Mouse (Mus musculus): ENCODE results near the gene Pbx1.
"Not testable (repeated sequence)": the region's sequence is repeated elsewhere in the genome, so short reads cannot be mapped to it uniquely, and the experiment has no call there.

Gene Pbx1

DNA sequence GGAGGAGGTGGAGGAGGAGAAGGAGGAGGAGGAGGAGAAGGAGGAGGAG, at the start of gene Pbx1:
Gene Pbx1 (minus strand): TSS at position 39 of the 49 bp plus-strand sequence.
- DNase-seq (ENCODE audit: low read depth) = not testable (repeated sequence)

- no peak for DNase-seq (ENCODE audit: low read depth)
Measured at GRCm38 (mm10) chr1:168479626-168480025, 47.6 kb upstream of the Pbx1 start.

GRCm38 (mm10) chr1:168478829-168479228, 46.8 kb upstream of the Pbx1 start:
- no peak for DNase-seq (ENCODE audit: low read depth)

DNA sequence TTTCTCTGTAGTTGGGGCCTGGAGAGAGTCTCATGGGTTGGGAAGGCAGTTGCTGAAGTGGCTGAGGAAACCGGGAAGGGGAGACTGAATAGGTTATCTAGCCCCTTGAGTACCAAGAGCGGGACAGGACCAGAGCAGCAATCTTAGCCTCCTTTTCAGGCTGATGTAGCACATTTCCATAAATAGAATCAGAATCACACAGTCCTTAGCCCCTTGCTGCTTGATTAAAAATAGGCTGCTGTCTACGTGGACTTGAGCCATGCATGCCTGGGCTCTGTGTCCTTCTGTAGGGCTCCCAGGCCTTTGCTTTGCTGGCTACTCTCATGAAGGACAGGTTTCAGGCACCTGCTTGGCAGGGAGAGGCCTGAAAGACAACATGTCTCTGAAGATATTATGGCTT, 44.8 kb upstream of the Pbx1 start:
- DNase-seq (ENCODE audit: low read depth) = no peak

DNA sequence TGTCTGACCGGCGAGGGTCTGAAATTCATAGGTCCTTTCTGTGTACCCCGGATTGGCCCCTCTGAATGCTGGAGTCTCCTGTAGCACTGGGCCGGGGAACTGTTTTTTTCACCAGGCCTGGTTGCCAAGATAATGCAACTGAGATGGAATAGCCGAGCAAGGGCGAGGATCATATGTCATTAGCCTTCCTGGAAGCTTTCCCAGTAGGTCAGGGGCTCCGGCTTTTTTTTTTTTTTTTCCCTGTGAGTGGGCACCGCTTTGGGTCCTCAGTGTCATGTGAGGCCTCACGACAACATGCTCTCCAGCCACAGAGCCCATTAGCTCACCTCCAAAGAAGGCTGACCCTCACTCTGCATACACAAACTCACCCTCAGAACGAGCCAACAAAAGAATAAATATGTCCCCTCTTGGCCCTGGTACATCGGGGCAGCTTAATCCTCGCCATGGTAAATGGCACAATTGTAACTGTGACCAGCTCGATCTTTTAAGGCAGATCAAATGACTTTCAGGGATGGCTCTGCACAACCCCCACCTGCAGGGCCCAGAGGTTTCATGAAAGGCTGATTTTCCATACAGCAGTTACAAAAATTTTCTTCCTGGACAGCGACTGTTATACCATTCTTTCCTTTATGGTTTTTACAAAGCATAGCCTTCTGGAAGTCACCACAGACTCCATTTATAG, 44.3 kb upstream of the Pbx1 start:
- DNase-seq (ENCODE audit: low read depth) = no peak

DNA sequence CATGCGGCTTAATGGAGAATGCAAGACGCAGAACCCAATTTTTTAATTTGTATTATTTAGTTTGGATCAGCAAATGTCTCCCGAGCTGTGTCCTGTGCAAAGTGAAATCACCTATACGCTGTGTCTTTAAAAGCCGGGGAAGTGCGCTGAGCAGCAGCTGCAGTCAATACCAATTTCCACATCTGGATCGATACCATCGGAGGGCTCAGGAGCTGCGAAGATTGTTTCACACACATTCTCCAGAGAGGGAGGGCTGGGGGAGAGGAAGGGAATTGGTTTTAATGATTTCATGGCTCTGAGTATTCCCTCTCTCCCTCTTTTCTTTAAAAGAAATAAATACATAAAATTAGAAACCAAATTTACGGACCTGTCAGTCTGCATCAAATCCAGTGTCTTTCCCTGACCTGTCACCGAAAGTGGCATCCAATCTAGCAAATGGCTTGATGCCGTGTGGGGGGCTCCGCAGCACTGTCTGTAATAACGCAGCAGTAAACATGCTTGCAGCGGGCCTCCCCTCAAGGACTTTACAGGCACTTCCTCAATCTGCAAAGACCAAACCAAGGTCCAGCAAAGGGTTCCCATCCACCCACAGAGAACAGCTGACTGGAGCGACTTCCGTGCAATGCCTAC, 43.6 kb upstream of the Pbx1 start:
- DNase-seq (ENCODE audit: low read depth) = no peak

DNA sequence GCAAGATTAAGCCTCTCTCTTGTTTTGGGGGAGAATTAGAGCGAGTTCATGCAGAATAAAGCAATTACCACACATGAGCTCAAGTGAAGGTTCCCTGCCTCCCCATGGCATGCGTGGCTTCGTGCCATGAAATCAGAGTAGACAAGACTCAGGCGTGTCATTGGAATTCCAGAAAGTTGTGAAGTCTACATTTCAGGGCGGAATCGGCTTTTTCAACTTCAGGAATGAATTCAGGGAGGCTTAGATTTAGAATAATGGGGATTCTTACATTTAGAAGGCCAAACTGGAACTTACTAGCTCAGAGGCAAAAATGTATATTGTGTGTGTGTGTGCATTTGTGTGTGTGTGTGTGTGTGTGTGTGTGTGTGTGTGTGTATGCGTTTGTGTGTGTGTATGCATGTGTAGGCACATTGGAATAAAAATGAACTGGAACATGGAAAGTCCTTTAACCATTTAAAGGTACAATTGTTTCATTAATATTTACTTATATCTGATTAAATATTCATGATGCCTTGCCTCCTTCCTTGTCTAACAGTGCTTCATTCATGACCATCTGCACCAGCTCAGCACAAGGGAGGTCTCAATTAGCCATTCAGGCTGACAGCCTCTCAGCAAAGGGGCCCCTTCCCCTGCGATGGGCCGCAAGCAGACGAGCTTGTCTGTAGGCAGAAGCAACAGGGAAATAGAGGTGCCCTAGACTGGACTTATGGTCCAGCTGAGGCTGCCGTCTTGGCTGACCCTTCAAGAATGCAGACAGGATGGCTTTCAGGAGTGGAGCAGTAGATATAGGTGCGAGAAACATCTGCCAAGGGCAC, 41.4 kb upstream of the Pbx1 start:
- no peak for DNase-seq (ENCODE audit: low read depth)

DNA sequence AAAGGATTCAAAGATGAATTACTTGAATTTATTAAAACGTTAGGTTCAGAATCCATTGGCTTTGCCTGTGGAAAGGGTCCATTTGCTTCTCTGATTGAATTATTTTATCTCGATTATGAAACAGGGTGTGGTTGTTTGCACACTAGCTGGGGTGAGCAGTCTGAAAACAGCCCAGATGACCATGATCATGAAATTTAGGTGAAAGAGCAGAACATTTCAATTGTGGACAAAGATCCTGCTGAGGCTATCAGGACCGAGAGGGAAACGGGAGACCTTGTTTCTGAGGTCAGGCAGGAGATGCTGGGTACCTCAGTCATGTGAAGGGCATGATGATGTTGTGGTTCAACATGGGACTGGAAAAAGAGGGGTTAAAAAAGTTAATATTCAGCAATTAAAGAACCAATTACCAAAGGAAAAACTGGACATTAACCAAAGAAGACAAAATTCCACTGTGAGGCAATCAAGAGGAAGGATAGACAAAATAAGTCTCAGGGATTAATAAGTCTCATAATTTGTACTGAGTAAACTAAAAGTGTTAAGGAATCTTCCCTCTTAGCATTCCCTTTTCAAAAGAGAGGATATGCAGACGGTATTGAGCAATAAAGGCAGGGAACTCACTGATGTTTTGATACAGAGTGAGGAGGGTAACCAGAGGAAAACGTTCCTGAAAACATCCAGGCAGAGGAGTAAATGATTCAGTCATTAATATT, 40.6 kb upstream of the Pbx1 start:
- DNase-seq (ENCODE audit: low read depth) = no peak

DNA sequence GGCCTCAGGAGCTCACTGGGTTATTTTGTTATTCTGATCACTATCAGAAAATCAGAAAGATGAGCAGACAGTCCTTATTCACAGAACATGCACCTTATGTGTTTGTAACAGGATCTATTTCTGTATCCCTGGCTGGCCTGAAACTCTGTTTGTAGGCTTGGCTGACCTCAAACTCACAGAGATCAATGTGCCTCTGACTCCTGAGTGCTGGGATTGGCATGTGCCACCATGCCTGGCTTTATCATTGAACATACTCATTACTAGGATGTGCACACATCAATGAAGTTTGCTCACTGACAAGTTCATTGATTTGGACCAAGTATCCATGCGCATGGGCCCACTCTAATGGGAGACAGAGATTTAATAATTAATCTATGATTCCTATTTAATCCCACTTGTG, 27.4 kb upstream of the Pbx1 start:
- DNase-seq (ENCODE audit: low read depth) = no peak

- DNase-seq (ENCODE audit: low read depth) = no peak
Measured at GRCm38 (mm10) chr1:168457191-168457747, 25.2 kb upstream of the Pbx1 start.

GRCm38 (mm10) chr1:168455178-168455577, 23.1 kb upstream of the Pbx1 start:
- no peak for DNase-seq (ENCODE audit: low read depth)

GRCm38 (mm10) chr1:168433671-168434070, 1.6 kb upstream of the Pbx1 start:
- DNase-seq (ENCODE audit: low read depth) = no peak

DNA sequence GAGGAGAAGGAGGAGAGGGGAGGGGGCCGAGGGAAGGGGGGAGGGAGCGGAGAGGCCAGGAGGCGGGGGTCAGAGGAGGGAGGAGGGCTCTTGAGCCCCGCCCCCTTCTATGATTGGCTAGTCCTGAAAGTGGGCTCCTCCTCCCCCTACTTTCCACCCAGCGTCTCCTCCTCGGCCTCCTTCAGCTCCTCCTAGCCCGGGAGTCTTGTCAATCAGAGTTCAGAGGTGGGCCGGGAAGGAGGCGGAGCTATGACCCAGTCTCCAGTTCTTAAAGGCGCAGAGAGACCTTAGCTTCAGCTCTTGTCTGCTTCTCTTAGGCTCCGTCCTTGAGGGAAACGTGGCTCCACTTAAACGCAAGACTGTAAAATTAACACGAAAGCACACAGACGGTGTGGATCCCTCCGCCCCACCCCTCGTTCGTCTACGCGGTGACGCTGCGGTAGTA, 233 bp upstream of the Pbx1 start:
- DNase-seq (ENCODE audit: low read depth) = peak; percentile 64

- DNase-seq (ENCODE audit: low read depth) = no peak
Measured at GRCm38 (mm10) chr1:168431711-168432231, 299 bp downstream of the Pbx1 start.

DNA sequence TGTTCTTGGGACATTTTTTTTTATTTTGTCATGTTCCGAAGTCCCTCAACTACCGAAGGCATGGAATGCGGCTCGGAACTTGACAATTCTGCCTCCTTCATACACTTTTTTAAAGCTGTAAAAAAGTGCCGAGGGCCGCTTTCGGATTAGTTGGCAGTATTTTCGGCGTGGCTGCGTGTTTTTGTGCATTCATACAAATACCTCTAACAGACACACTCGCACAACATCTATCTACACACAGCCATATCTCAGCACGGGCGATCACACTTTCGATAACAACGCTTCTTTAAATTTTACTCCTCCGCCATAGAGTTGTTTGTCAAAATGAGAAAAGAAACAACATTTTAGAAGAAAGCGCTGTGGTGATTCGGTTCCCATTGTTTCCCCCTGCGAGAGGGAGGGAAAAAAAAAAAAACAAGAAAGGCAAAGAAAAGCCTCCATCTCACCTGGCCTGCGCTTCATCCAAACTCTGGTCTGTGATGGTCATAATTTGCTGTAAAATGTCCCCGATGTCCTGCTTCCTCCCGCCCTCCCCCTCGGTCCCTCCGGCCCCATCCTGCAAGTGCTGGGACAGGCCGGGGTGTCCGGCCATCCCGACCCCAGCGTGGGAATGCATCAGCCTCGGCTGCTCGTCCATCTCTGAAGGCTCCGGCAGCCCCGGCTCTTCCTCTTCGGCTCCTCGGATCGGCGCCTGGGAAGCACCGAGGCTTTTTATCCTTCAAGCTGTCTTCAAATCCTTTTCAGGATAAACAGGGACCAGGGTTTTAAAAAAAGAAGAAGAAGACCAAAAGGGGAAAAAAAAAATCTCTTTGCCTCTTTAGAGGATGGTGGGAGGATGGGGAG, 981 bp downstream of the Pbx1 start:
- peak; percentile 1 for DNase-seq (ENCODE audit: low read depth)

GRCm38 (mm10) chr1:168429856-168430644, 2.0 kb downstream of the Pbx1 start:
- DNase-seq (ENCODE audit: low read depth) = no peak

GRCm38 (mm10) chr1:168429406-168429805, 2.7 kb downstream of the Pbx1 start:
- no peak for DNase-seq (ENCODE audit: low read depth)

DNA sequence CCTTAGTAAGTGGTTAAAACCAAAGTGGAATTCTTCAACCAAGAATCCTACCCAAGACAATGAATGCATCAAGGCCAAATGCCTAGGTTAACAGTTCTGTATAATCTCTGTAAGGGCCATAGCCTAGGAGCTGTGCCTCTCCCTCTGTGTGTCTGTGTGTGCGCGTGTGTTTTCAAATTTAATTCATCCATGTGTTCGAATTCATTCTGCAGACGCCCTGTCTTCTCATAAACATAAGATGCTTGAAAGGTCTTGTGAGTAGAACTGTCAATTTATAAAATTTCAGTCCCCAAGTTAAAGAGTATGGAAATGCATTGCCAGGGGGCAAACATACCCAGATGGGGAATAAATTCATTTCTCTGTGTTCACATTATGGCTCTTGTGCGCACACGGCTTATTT, 3.8 kb downstream of the Pbx1 start:
- DNase-seq (ENCODE audit: low read depth) = no peak

- DNase-seq (ENCODE audit: low read depth) = no peak
Measured at GRCm38 (mm10) chr1:168427596-168427995, 4.5 kb downstream of the Pbx1 start.

DNA sequence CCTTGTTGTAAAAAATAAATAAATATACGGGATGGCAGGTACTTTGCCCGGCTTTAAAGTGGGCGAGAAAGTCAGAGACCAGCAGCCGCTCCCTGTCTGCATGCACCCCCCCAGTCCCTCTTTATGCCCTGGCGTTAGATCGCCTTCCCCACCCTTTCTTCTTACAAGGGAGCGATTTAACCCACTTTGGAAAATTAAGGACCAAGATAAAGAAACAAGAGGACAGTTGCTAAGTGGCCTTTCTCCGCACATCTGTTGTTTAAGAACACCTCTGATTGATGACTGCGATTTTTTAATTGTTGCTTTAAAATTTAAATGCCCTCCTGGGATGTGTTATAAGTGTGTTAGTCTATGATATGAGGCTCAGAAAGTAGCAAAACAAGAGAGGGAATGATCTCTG, 5.2 kb downstream of the Pbx1 start:
- no peak for DNase-seq (ENCODE audit: low read depth)

DNA sequence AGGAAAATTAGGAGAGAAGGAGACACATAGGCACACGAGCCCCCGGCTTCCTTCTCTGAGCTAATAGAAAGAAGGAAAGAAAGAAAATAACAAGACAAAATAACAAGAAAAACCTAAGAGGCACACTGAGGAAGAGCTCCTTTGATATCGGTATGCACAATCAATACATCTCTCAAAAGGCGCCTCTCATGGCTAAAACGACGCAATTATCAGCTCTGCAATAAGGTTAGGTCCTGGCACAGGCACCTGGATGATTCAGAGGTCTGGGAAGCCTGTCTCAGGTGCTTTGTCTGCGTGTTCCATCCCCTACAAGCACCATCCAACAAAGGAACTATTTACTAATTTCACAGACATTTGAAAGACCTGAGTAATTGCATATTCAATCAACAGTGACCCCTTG, 5.8 kb downstream of the Pbx1 start:
- DNase-seq (ENCODE audit: low read depth) = no peak
